Mouse (Mus musculus) limb, embryonic 14.5 days (tissue): ENCODE measurements around the gene Kif12. TPM values are rescaled to one million over a fixed set of nuclear protein-coding genes. Genes with fewer than 3 reads are reported as not detected.

Source experiments
- ATAC-seq: fragments of 200-750 bp; cut with Nextera tagmentation; 2 replicates; pipeline ENCODE4 v1.8.0; 2017; ENCODE audit warnings: low read depth, moderate number of reproducible peaks, moderate TSS enrichment; ENCODE audit not compliant: low FRiP score
- DNase-seq: peaks from one replicate; pipeline ENCODE4 v3.0.0-alpha.2; 2015; ENCODE audit warnings: low spot score
- H3K27ac ChIP-seq: fragments of 300-500 bp; sonication (generic); replicated peaks from 2 replicates; pipeline ENCODE4 v1.5.1; 2014; ENCODE audit warnings: low read depth, mild to moderate bottlenecking, low read length, moderate library complexity, mixed read lengths
- H3K27me3 ChIP-seq: fragments of 300-500 bp; sonication (generic); 2 replicates; pipeline ENCODE4 v1.6.1; 2014; ENCODE audit warnings: low read length, mixed read lengths; ENCODE audit not compliant: control insufficient read depth, insufficient read depth
- H3K36me3 ChIP-seq: fragments of 300-500 bp; sonication (generic); 2 replicates; pipeline ENCODE4 v1.6.1; 2014; ENCODE audit warnings: mild to moderate bottlenecking, low read length, moderate library complexity, mixed read lengths; ENCODE audit not compliant: control insufficient read depth, insufficient read depth
- H3K4me1 ChIP-seq: fragments of 300-500 bp; sonication (generic); 2 replicates; pipeline ENCODE4 v1.6.1; 2014; ENCODE audit warnings: antibody characterized with exemption, low read length, mixed read lengths; ENCODE audit not compliant: control insufficient read depth, insufficient read depth
- H3K4me2 ChIP-seq: fragments of 300-500 bp; sonication (generic); replicated peaks from 2 replicates; pipeline ENCODE4 v1.6.1; 2014; ENCODE audit warnings: low read depth, mild to moderate bottlenecking, low read length, moderate library complexity; ENCODE audit not compliant: severe bottlenecking
- H3K4me3 ChIP-seq: fragments of 300-500 bp; sonication (generic); replicated peaks from 2 replicates; pipeline ENCODE4 v1.5.1; 2014; ENCODE audit warnings: low read length
- H3K9ac ChIP-seq: fragments of 300-500 bp; sonication (generic); 2 replicates; pipeline ENCODE4 v1.6.1; 2014; ENCODE audit warnings: mild to moderate bottlenecking, low read depth, low read length, moderate library complexity; ENCODE audit not compliant: severe bottlenecking
- H3K9me3 ChIP-seq: fragments of 300-500 bp; sonication (generic); 2 replicates; pipeline ENCODE4 v1.6.1; 2016; ENCODE audit warnings: low read length; ENCODE audit not compliant: control insufficient read depth
- POLR2A ChIP-seq: fragments of 200-500 bp; IDR thresholded peaks from 2 replicates; pipeline ENCODE4 v1.8.0; 2012; ENCODE audit warnings: inconsistent platforms, mild to moderate bottlenecking, moderate library complexity, borderline replicate concordance; ENCODE audit not compliant: insufficient read depth, insufficient read length; ENCODE audit errors: extremely low read depth
- WGBS: fragments of 180-500 bp; shearing (Covaris S2); extraction: QIAGEN DNeasy Blood & Tissue Kit; methylation state at CpG from one replicate; pipeline ENCODE4 v1.1.7; 2014; 5-methylcytosine and 5-hydroxymethylcytosine counted together
- polyA plus RNA-seq, 2 experiments: library from polyadenylated mRNA; depleted of rRNA in 1 of 2; stranded (reverse) in 1 of 2; unstranded in 1 of 2; fragments of >200 nt; fragmentation: Nextera tagmentation in 1 of 2; extraction: Ambion mirVana in 1 of 2; gene quantifications; 2 replicates each; pipeline versions ENCODE4 v1.2.1 to v1.2.3; 2012 to 2014

Gene Kif12
- polyA plus RNA-seq, 2 experiments, result 0.14 to 1.3 TPM

- ATAC-seq, result no peak
- Histone ChIP-seq H3K36me3 (no peaks in the 10 kb centered on the region), H3K4me1 (peaks cover 7% of the 10 kb centered on the region), H3K4me3 (no peak overlapping the region), H3K9me3 (no peaks in the 10 kb centered on the region), H3K4me2 (no peak overlapping the region), H3K9ac (no peak overlapping the region), H3K27ac (no peak overlapping the region), H3K27me3 (no peaks in the 10 kb centered on the region)
- TF ChIP-seq POLR2A, result no peak
- DNase-seq, result no peak
- WGBS, result 53% methylated on average over 4 of the region's 4 CpGs
These were observed 17.9 kb downstream of the Kif12 start for GRCm38 (mm10) chr4:63154028-63154427.

GRCm38 (mm10) chr4:63151127-63151526 lies 20.8 kb downstream of the Kif12 start:
- WGBS, result 93% methylated on average over 6 of the region's 6 CpGs
- Histone ChIP-seq H3K9ac (no peak overlapping the region), H3K4me1 (peaks cover 7% of the 10 kb centered on the region), H3K36me3 (no peaks in the 10 kb centered on the region), H3K27me3 (no peaks in the 10 kb centered on the region), H3K4me3 (no peak overlapping the region), H3K9me3 (no peaks in the 10 kb centered on the region), H3K4me2 (no peak overlapping the region), H3K27ac (no peak overlapping the region)
- DNase-seq, result no peak
- no peak for ATAC-seq
- no peak for TF ChIP-seq POLR2A

GRCm38 (mm10) chr4:63147268-63147667 lies 24.7 kb downstream of the Kif12 start:
- ATAC-seq (no peak), DNase-seq (no peak)
- WGBS, result 96% methylated on average over 6 of the region's 6 CpGs

GRCm38 (mm10) chr4:63129891-63130624 lies 41.9 kb downstream of the Kif12 start:
- no peaks in the 10 kb centered on the region for H3K4me1 ChIP-seq
- H3K4me2 ChIP-seq, result no peak overlapping the region
- 91% methylated on average over 5 of the region's 5 CpGs for WGBS
- no peak for TF ChIP-seq POLR2A
- no peak overlapping the region for H3K9ac ChIP-seq
- no peak overlapping the region for H3K27ac ChIP-seq
- no peak overlapping the region for H3K4me3 ChIP-seq
- peaks cover 54% of the 10 kb centered on the region for H3K36me3 ChIP-seq
- no peaks in the 10 kb centered on the region for H3K9me3 ChIP-seq
- ATAC-seq, result no peak
- H3K27me3 ChIP-seq, result no peaks in the 10 kb centered on the region
- no peak for DNase-seq

More at GRCm38 (mm10) chr4:63147268-63147667, 24.7 kb downstream of the Kif12 start:
- H3K4me3 ChIP-seq, result no peak overlapping the region
- no peaks in the 10 kb centered on the region for H3K36me3 ChIP-seq
- no peak for TF ChIP-seq POLR2A
- H3K9ac ChIP-seq, result no peak overlapping the region
- no peak overlapping the region for H3K27ac ChIP-seq
- H3K4me1 ChIP-seq, result no peaks in the 10 kb centered on the region
- no peaks in the 10 kb centered on the region for H3K27me3 ChIP-seq
- no peaks in the 10 kb centered on the region for H3K9me3 ChIP-seq
- H3K4me2 ChIP-seq, result no peak overlapping the region

- Histone ChIP-seq H3K9ac (no peak overlapping the region), H3K4me1 (no peaks in the 10 kb centered on the region), H3K27ac (no peak overlapping the region), H3K4me3 (no peak overlapping the region), H3K4me2 (no peak overlapping the region), H3K36me3 (peaks cover 55% of the 10 kb centered on the region), H3K27me3 (no peaks in the 10 kb centered on the region), H3K9me3 (no peaks in the 10 kb centered on the region)
- no peak for TF ChIP-seq POLR2A
- ATAC-seq (no peak), DNase-seq (no peak)
- 86% methylated on average over 8 of the region's 8 CpGs for WGBS
These were observed 47.0 kb downstream of the Kif12 start for GRCm38 (mm10) chr4:63124861-63125466.
